Mouse (Mus musculus) T-helper 17 cell (primary cell): ENCODE measurements around the gene Hspg2.
"Not testable (repeated sequence)": the region's sequence is repeated elsewhere in the genome, so short reads cannot be mapped to it uniquely, and the experiment has no call there.

Experiments
- in situ Hi-C, 2 experiments: fragments of 300-600 bp; cut with MboI, MseI; formaldehyde crosslinking; loops; 1 replicate in 1 of 2; 2 replicates in 1 of 2; pipeline ENCODE4 v1.15.1; 2025; ENCODE audit warnings: high pct_unique_total_duplicates in 2 of 2

Hspg2 gene

GRCm38 (mm10) chr4:137556673-137557210 lies 88.2 kb downstream of the Hspg2 start:
- in situ Hi-C loops, result loop anchor here in 1 of 2 experiments (10.0 kb wide), 1 partner anchor 978 kb away; no protein-coding TSS in a partner anchor

- in situ Hi-C loops, result no loop called here
Observed at GRCm38 (mm10) chr4:137569873-137570272, 101.3 kb downstream of the Hspg2 start.

GRCm38 (mm10) chr4:137574469-137574868 lies 105.9 kb downstream of the Hspg2 start, which contains the start of gene Ldlrad2:
Ldlrad2 (minus strand) TSS chr4:137574569.
- in situ Hi-C loops, result no loop called here

DNA sequence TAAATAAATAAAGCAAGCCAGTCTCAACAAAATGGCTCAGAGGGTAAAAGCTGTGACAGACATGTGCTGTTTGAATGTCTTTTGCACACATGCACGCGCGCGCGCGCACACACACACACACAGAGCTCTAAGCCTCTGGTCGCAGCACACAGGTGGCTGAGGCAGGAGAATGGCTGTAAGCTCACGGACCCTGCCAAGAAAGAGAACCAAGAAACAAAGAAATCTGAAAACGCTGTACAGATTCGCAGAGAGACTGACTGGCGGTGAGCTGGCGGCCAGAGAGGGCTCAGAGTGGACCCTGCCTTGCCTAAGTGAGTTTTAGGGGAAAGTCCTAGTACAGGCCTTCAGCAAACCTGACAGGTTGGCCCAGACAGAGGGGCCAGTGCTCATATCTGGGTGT lies 108.9 kb downstream of the Hspg2 start:
- in situ Hi-C loops, result no loop called here

- in situ Hi-C loops, result no loop called here
Observed at GRCm38 (mm10) chr4:137578181-137578845, 109.7 kb downstream of the Hspg2 start.

- in situ Hi-C loops, result no loop called here
Observed at GRCm38 (mm10) chr4:137579789-137580188, 111.2 kb downstream of the Hspg2 start.

GRCm38 (mm10) chr4:137580299-137580698 lies 111.7 kb downstream of the Hspg2 start:
- in situ Hi-C loops, result no loop called here

DNA sequence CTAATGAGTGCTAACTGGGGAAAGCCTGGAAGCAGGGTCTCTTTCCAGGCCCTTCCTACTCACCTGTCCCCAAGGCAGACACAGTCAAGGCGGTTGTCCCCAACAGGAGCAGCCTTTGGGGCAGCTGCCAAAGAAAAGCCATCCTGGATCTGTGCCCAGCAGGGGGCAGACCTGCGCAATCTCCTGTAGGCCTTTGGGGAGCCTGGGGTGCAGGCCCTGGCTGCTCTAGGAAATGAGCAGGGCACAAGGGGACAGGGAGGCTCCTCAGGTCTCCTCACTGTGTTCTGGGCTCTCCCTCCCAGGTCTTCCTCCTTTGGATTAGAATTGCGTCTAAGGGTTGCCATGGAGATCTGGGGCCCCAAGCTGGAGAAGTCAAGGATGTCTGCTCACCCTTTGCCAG lies 113.2 kb downstream of the Hspg2 start:
- in situ Hi-C loops, result no loop called here

DNA sequence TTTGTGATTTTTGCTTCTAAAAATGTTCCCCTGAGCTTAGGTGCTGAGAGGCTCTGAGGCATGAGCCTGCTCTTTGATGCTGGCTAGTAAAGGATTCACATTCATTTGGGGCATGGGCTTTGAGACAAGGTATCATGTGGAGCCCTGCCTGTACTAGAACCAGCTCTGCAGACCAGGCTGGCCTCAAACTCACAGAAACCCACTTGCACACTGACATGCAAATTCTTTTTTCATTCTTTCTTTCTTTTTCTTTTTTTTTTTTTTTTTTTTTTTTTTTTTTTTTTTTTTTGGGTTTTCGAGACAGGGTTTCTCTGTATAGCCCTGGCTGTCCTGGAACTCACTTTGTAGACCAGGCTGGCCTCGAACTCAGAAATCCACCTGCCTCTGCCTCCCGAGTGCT lies 120.5 kb downstream of the Hspg2 start:
- in situ Hi-C loops, result not testable (repeated sequence)

DNA sequence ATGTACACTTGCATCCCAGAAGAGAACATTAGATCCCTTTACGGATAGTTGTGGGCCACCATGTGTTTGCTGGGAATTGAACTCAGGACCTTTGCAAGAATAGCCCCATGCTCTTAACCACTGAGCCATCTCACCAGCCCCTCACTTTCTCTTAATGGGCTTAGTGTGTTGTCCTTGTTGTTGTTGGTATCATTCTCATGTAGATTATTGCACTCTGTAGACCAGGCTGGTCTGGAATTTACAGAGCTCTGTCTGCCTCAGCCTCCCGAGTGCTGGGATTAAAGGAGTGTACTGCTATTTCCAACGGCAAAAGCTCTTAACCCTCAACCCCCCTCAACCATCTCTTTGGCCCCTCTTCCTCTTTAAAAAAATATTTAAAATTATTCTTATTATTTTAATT lies 121.0 kb downstream of the Hspg2 start:
- in situ Hi-C loops, result no loop called here

DNA sequence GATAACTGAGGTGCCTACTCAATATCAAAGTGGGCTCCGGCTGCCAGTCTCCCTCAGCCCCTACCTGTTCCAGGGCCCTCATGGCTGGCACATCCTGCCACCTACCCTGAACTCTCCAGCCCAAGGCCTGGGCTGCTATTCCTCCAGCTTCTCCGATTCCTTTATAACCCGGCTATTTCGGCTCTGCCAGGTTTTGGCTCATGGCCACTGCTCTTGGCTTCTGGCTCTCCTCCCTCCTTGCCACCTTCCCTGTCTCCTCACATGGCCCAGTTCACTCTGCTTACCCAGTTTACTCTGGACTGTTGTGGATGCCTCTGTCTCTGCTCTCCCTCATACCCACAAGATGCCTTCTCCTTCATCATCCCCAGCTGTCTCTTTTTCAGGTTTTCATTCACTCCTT lies 122.4 kb downstream of the Hspg2 start:
- in situ Hi-C loops, result no loop called here

DNA sequence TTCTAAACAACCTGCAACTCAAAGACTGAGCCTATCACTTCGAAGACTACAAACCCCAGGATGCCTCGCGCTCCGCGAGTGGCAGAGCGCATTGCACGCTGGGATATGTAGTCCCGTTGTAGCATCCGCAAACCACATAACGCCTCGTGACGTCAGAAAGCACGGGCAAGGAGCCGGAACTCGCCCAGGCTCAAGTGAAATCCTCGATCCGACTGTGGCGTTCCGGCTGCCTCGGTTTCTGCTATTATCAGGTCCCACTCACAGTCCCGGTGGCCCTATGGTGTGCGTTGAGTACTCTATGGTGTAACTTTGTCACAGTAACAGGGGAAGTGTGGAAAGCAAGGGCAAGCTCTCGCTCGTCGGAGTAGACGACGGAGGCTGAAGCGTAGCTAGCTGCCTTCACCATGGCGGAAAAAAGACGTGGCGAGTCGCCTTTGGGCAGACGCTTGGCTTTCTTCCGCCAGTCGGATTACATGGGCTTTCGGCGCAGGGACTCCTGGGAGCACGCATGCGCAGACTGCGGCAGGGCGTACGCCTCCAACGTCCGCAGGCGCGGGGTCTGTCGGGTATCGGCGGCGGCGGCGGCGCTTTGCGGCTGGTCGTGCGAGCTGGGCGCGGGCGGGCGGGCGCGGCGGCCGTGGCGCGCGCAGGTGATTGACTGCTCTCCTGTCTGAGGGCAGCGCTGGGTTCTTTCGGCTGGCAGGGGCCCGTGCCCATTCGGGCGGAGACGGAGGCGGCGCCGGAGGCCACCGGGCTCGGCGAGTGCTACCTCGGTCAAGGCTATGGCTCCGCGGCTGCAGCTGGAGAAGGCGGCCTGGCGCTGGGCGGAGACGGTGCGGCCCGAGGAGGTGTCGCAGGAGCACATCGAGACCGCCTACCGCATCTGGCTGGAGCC lies 125.3 kb downstream of the Hspg2 start, which contains the start of gene Usp48:
TSS of gene Usp48 (plus strand) at position 155 of the 895 bp plus-strand sequence.
- in situ Hi-C loops, result no loop called here

DNA sequence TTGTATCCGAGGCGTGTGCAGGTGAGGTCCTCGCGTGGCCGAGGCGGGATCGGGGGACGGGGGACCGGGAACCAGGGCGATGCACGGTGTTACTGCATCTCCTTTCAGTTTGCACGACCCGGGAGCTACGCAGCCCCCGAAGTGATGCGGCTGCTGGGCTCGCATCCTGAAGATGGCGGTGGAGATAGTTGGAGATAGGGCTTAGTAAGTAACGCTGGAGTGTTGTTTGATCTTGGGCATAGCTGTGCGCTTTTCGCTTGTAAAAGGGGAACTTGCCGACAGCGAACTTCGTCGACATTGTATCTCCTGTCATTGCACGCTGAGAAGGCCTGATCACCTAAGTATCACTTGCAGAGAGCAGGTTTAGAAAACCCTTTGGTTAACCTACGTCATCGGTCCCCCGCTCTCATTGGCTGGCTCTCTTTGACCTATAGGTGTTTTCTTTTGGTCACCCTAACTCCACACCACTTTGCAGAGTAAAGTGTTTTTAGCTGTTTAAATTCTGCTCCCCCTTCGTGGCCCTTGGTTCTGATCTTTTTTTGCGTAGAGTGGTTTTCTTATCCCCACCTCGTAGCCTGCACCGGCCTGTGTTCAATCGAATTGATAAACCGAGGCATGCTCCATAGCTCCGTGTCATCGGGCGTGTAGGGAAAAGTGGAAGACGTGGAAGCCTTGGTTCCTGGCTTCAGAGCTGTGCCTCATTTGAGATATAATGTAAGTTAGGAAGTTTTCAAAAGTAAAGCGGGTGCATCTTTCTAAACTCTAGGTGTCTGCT lies 126.1 kb downstream of the Hspg2 start:
- in situ Hi-C loops, result no loop called here

- in situ Hi-C loops, result no loop called here
Observed at GRCm38 (mm10) chr4:137597098-137597630, 128.6 kb downstream of the Hspg2 start.

GRCm38 (mm10) chr4:137598577-137598976 lies 130.0 kb downstream of the Hspg2 start:
- in situ Hi-C loops, result no loop called here

DNA sequence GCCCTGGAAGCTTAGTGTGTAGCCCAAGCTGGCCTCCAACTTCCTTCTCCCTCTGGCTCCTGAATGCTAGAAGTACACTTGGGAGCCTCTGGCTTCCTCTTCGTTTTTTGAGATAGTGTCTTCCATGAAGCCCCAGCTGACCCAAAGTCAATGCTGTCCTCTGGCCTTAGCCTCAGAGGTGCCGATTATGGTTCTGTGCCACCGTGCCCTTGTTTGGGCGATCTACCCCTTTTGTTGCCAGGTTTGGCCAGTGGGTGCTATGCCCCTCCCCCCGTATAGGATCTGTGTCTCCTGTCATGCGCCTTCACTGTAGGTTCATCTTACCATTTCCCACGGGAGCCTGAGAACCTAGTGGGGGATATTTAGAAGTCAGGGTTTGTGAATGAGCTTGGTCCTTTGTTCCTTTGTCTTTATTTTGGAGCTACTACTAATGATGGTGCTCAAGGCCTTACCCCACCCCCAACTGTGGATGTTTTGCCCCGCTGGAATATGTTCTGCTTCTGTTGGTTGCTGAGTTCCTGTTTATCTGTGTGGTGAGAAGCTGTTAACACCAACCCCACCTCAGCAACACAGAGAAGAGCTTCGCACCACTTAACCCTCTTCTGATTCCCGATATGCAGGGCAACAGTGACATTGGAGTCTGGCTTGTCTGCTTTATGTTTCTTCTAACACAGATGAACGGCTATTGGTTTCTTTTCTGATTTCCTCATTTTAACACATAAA lies 135.0 kb downstream of the Hspg2 start:
- in situ Hi-C loops, result no loop called here

DNA sequence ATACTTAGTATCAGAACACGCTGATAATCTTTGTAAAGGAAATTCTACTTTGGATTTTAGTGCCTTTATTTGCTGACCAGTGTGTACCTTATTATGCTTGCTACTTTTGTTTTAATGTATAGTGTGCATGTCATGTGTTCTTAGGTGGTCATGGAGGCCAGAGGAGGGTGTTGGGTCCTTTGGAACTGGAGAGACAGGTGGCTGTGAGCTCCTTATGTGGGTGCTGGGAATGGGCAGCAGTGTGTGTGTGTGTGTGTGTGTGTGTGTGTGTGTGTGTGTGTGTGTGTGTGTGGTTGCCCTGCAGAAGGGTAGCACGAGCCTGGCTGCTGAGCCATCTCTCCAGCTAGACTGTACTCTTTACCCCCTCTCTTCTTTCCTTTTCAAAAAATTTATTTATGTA lies 138.5 kb downstream of the Hspg2 start:
- in situ Hi-C loops, result no loop called here

DNA sequence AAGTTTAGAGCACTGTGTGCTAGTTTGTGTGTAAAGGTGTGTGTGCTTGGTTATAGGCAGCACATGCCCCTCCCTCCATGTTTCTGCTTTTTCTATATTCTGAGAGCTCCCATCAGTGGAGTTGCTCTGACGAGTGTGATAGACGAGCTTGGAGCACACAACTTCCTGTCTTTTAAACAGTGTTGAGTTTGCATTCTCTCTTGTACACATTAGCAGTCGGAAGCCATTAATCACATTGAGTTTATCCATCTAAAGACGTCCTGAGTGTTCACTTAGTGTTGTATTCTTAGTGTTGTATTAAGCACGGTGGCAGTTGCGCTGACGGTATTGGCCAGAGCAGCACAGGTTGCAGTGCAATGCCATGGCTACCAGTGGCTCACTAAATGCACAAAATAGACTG lies 140.7 kb downstream of the Hspg2 start:
- in situ Hi-C loops, result no loop called here

GRCm38 (mm10) chr4:137609702-137610101 lies 141.1 kb downstream of the Hspg2 start:
- in situ Hi-C loops, result no loop called here

DNA sequence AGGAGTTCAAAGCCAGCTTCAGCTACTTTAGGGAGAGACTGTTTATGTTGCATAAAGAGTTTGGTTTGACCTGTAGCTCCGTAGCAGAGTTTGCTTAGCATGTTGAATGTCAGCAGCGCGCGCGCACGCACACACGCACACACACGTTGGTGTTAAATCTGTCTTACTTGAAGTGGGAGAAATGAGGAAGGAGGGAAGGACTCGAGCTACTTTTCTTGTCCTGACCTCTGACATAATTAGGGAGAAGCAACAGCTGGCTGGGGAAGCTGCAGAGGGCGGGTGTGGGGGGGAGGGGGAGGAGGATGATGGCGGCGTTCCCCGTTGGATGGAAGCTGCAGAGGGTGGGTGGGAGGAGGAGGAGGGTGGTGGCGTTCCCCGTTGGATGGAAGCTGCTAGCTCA lies 141.7 kb downstream of the Hspg2 start:
- in situ Hi-C loops, result no loop called here
